Mouse (Mus musculus): ENCODE data around the gene Gm9513. TPM values are rescaled to one million over a fixed set of nuclear protein-coding genes. Genes with fewer than 3 reads are reported as not detected.

Gm9513 gene
- polyA plus RNA-seq (2012; rRNA removed), result not detected in 2 replicates

GRCm38 (mm10) chr9:36475338-36475737 lies at the start of gene Gm9513:
Gm9513 (plus strand) TSS chr9:36475638.
- H3K36me3 ChIP-seq (ENCODE audit: control insufficient read depth, insufficient read depth, low read length), result no peaks in the 10 kb centered on the region
- no peaks in the 10 kb centered on the region for H3K4me1 ChIP-seq (ENCODE audit: control insufficient read depth, insufficient read depth, insufficient read length, low read length)
- 50% methylated on average over 3 of the region's 3 CpGs for WGBS
- H3K4me3 ChIP-seq (ENCODE audit: low read depth, low read length), result no peak within 1 kb of the TSS
- TF ChIP-seq POLR2A (IDR thresholded peaks at IDR 0.05; ENCODE audit: low read depth, low read length) (no peak), CTCF (IDR thresholded peaks at IDR 0.05; ENCODE audit: extremely low read depth, insufficient read length, insufficient replicate concordance, low read depth, low read length) (no peak)
- H3K27ac ChIP-seq (ENCODE audit: insufficient read depth, low read depth, low read length), result no peak within 1 kb of the TSS
- H3K27me3 ChIP-seq (ENCODE audit: control insufficient read depth, insufficient read depth, low read length), result no peaks in the 10 kb centered on the region

- no peak within 1 kb of the TSS for H3K27ac ChIP-seq (ENCODE audit: insufficient read depth, low read depth, low read length)
- no peaks in the 10 kb centered on the region for H3K4me1 ChIP-seq (ENCODE audit: control insufficient read depth, insufficient read depth, insufficient read length, low read length)
- TF ChIP-seq CTCF (IDR thresholded peaks at IDR 0.05; ENCODE audit: extremely low read depth, insufficient read length, insufficient replicate concordance, low read depth, low read length), result no peak
- TF ChIP-seq POLR2A (IDR thresholded peaks at IDR 0.05; ENCODE audit: low read depth, low read length), result no peak
- WGBS, result 81% methylated on average over 4 of the region's 4 CpGs
- no peak within 1 kb of the TSS for H3K4me3 ChIP-seq (ENCODE audit: low read depth, low read length)
- H3K27me3 ChIP-seq (ENCODE audit: control insufficient read depth, insufficient read depth, low read length), result no peaks in the 10 kb centered on the region
- no peaks in the 10 kb centered on the region for H3K36me3 ChIP-seq (ENCODE audit: control insufficient read depth, insufficient read depth, low read length)
Measured at GRCm38 (mm10) chr9:36431584-36431983, 43.9 kb upstream of the Gm9513 start, which contains the start of gene Gm7257. Gm7257 (plus strand) TSS chr9:36431884.

GRCm38 (mm10) chr9:36435051-36435764 lies 40.2 kb upstream of the Gm9513 start:
- Histone ChIP-seq H3K4me1 (ENCODE audit: control insufficient read depth, insufficient read depth, insufficient read length, low read length) (no peaks in the 10 kb centered on the region), H3K27ac (ENCODE audit: insufficient read depth, low read depth, low read length) (no peak overlapping the region), H3K36me3 (ENCODE audit: control insufficient read depth, insufficient read depth, low read length) (no peaks in the 10 kb centered on the region), H3K27me3 (ENCODE audit: control insufficient read depth, insufficient read depth, low read length) (no peaks in the 10 kb centered on the region), H3K4me3 (ENCODE audit: low read depth, low read length) (no peak overlapping the region)
- TF ChIP-seq CTCF (IDR thresholded peaks at IDR 0.05; ENCODE audit: extremely low read depth, insufficient read length, insufficient replicate concordance, low read depth, low read length), result no peak
- TF ChIP-seq POLR2A (IDR thresholded peaks at IDR 0.05; ENCODE audit: low read depth, low read length), result no peak
- WGBS, result 39% methylated on average over 2 of the region's 2 CpGs

GRCm38 (mm10) chr9:36494501-36495220 lies 19.2 kb downstream of the Gm9513 start:
- TF ChIP-seq POLR2A (IDR thresholded peaks at IDR 0.05; ENCODE audit: low read depth, low read length), result no peak
- no peak for TF ChIP-seq CTCF (IDR thresholded peaks at IDR 0.05; ENCODE audit: extremely low read depth, insufficient read length, insufficient replicate concordance, low read depth, low read length)
- no peaks in the 10 kb centered on the region for H3K4me1 ChIP-seq (ENCODE audit: control insufficient read depth, insufficient read depth, insufficient read length, low read length)
- no peak overlapping the region for H3K27ac ChIP-seq (ENCODE audit: insufficient read depth, low read depth, low read length)
- H3K27me3 ChIP-seq (ENCODE audit: control insufficient read depth, insufficient read depth, low read length), result no peaks in the 10 kb centered on the region
- no peak overlapping the region for H3K4me3 ChIP-seq (ENCODE audit: low read depth, low read length)
- H3K36me3 ChIP-seq (ENCODE audit: control insufficient read depth, insufficient read depth, low read length), result no peaks in the 10 kb centered on the region
- WGBS, result 86% methylated on average over 4 of the region's 4 CpGs

- H3K4me3 ChIP-seq (ENCODE audit: low read depth, low read length), result no peak overlapping the region
- no peaks in the 10 kb centered on the region for H3K4me1 ChIP-seq (ENCODE audit: control insufficient read depth, insufficient read depth, insufficient read length, low read length)
- 42% methylated on average over 1 of the region's 1 CpGs for WGBS
- H3K27me3 ChIP-seq (ENCODE audit: control insufficient read depth, insufficient read depth, low read length), result no peaks in the 10 kb centered on the region
- H3K27ac ChIP-seq (ENCODE audit: insufficient read depth, low read depth, low read length), result no peak overlapping the region
- TF ChIP-seq CTCF (IDR thresholded peaks at IDR 0.05; ENCODE audit: extremely low read depth, insufficient read length, insufficient replicate concordance, low read depth, low read length) (no peak), POLR2A (IDR thresholded peaks at IDR 0.05; ENCODE audit: low read depth, low read length) (no peak)
- no peaks in the 10 kb centered on the region for H3K36me3 ChIP-seq (ENCODE audit: control insufficient read depth, insufficient read depth, low read length)
Measured at GRCm38 (mm10) chr9:36495824-36496223, 20.4 kb downstream of the Gm9513 start.

- Histone ChIP-seq H3K36me3 (ENCODE audit: control insufficient read depth, insufficient read depth, low read length) (no peaks in the 10 kb centered on the region), H3K27ac (ENCODE audit: insufficient read depth, low read depth, low read length) (no peak overlapping the region), H3K4me3 (ENCODE audit: low read depth, low read length) (no peak overlapping the region), H3K4me1 (ENCODE audit: control insufficient read depth, insufficient read depth, insufficient read length, low read length) (no peaks in the 10 kb centered on the region), H3K27me3 (ENCODE audit: control insufficient read depth, insufficient read depth, low read length) (no peaks in the 10 kb centered on the region)
- TF ChIP-seq CTCF (IDR thresholded peaks at IDR 0.05; ENCODE audit: extremely low read depth, insufficient read length, insufficient replicate concordance, low read depth, low read length) (no peak), POLR2A (IDR thresholded peaks at IDR 0.05; ENCODE audit: low read depth, low read length) (no peak)
- WGBS, result 82% methylated on average over 5 of the region's 5 CpGs
Measured at GRCm38 (mm10) chr9:36504211-36504610, 28.8 kb downstream of the Gm9513 start.

Other genes with a start within 250 kb of the Gm9513 start
- gene Gm7257, start 43.8 kb upstream of the Gm9513 start, polyA plus RNA-seq (2012; rRNA removed), result not detected in 2 replicates
- gene Gm5615, start 66.3 kb downstream of the Gm9513 start, polyA plus RNA-seq (2012; rRNA removed), result not detected in 2 replicates
- not detected in 2 replicates for gene Gm17689, start 107.0 kb downstream of the Gm9513 start, polyA plus RNA-seq (2012; rRNA removed)
- gene A630095E13Rik, start 167.7 kb downstream of the Gm9513 start, polyA plus RNA-seq (2012; rRNA removed), result not detected in 2 replicates
- gene Acrv1, start 217.6 kb downstream of the Gm9513 start, polyA plus RNA-seq (2012; rRNA removed), result not detected in 2 replicates